10 mouse cellular contexts compared by ENCODE assay signal in genomic region chr15:96593457-96593856, GRCm38 (mm10). TPM values are rescaled to one million over a fixed set of nuclear protein-coding genes. Genes with fewer than 3 reads are reported as not detected.
DNase-seq lines count a peak whose midpoint lies in the region; ATAC-seq and TF ChIP-seq lines count a peak whose summit lies in the region.
"Had no signal": no experiment of that assay in that cellular context is flagged by ENCODE, and none has a peak within 500 bp of the region (broad histone marks: within the 10 kb centered on the region; RNA-seq: fewer than 3 reads in every experiment).

No protein-coding gene starts in this region.

- no peak for DNase-seq in lung, embryonic 14.5 days
- no peak for DNase-seq in lung, postnatal 14 days
- no peak for DNase-seq in layer of hippocampus, adult 2 months (ENCODE audit: low spot score in 2 of 2)
- DNase-seq: adrenal gland, adult 8-10 months; heart, postnatal 14 days had no signal

- no peak for TF ChIP-seq EP300 in ES-Bruce4 (IDR thresholded peaks at IDR 0.05; ENCODE audit: insufficient read depth, low read depth, low read length)

- TF ChIP-seq CTCF in lung, embryonic 14.5 days (IDR thresholded peaks at IDR 0.05; ENCODE audit: low read depth) = no peak
- no peak for TF ChIP-seq CTCF in ES-Bruce4 (IDR thresholded peaks at IDR 0.05; ENCODE audit: low read depth, low read length)
- no peak for TF ChIP-seq CTCF in bone marrow macrophage, adult 2 months (IDR thresholded peaks at IDR 0.05; ENCODE audit: low read depth, low read length)
- TF ChIP-seq CTCF in layer of hippocampus, adult 2 months (conservative IDR thresholded peaks at IDR 0.05) = no peak

- no peak overlapping the region for H3K4me2 ChIP-seq in lung, embryonic 14.5 days
- peak overlapping the region; percentile 9; the same call in 1 of the 2 replicates for H3K4me2 ChIP-seq in limb, embryonic 13.5 days (replicated peaks)

- no peaks in the 10 kb centered on the region for H3K9me3 ChIP-seq in lung, embryonic 14.5 days (ENCODE audit: low read depth, low read length)
- H3K9me3 ChIP-seq in ES-Bruce4 (replicated peaks; ENCODE audit: control insufficient read depth, insufficient read depth, low read length, poor library complexity, severe bottlenecking) = no peaks in the 10 kb centered on the region
- H3K9me3 ChIP-seq in limb, embryonic 13.5 days = no peaks in the 10 kb centered on the region

- TF ChIP-seq POLR2A in ES-Bruce4 (IDR thresholded peaks at IDR 0.05; ENCODE audit: insufficient read depth, low read length) = no peak
- TF ChIP-seq POLR2A in bone marrow macrophage, adult 2 months (IDR thresholded peaks at IDR 0.05; ENCODE audit: borderline replicate concordance, low read depth, low read length) = no peak

- no peaks in the 10 kb centered on the region for H3K27me3 ChIP-seq in lung, embryonic 14.5 days (ENCODE audit: insufficient read depth, low read length)
- no peaks in the 10 kb centered on the region for H3K27me3 ChIP-seq in ES-Bruce4 (ENCODE audit: control insufficient read depth, insufficient read depth, low read length, poor library complexity, severe bottlenecking)
- H3K27me3 ChIP-seq in limb, embryonic 13.5 days = no peaks in the 10 kb centered on the region

- no peak for ATAC-seq in lung, embryonic 14.5 days (ENCODE audit: insufficient read depth)
- ATAC-seq in limb, embryonic 13.5 days (ENCODE audit: low FRiP score, low read depth) = peak; percentile 57; the same call in 1 of the 2 replicates
- no peak for ATAC-seq in inflammation-experienced regulatory T-cells, adult 6 months

- WGBS in lung, embryonic 14.5 days = 66% methylated on average over 6 of the region's 6 CpGs
- WGBS in limb, embryonic 13.5 days = 26% methylated on average over 6 of the region's 6 CpGs

- H3K4me1 ChIP-seq in lung, embryonic 14.5 days (ENCODE audit: insufficient read depth) = no peaks in the 10 kb centered on the region
- H3K4me1 ChIP-seq in ES-Bruce4 (ENCODE audit: control insufficient read depth, insufficient read depth, low read length) = peaks cover 8% of the 10 kb centered on the region
- peaks cover 34% of the 10 kb centered on the region for H3K4me1 ChIP-seq in bone marrow macrophage, adult 2 months (ENCODE audit: control insufficient read depth, insufficient read depth, low read length)
- H3K4me1 ChIP-seq in limb, embryonic 13.5 days = peaks cover 32% of the 10 kb centered on the region

- no peak overlapping the region for H3K9ac ChIP-seq in lung, embryonic 14.5 days
- H3K9ac ChIP-seq in ES-Bruce4 (ENCODE audit: low read depth, poor library complexity, severe bottlenecking) = peak overlapping the region; percentile 2; the same call in 1 of the 2 replicates
- H3K9ac ChIP-seq in limb, embryonic 13.5 days = no peak overlapping the region

- 0 out of 2 replicates have a peak overlapping the region, but pooled peaks have one; percentile 39 for H3K27ac ChIP-seq in lung, embryonic 14.5 days (ENCODE audit: low read depth)
- H3K27ac ChIP-seq in ES-Bruce4 (ENCODE audit: insufficient read depth, low read length) = peak overlapping the region; percentile 63; the same call in 1 of the 2 replicates
- H3K27ac ChIP-seq in bone marrow macrophage, adult 2 months (ENCODE audit: insufficient read depth, low read depth, low read length) = peak overlapping the region; percentile 88
- peak overlapping the region; percentile 72 for H3K27ac ChIP-seq in limb, embryonic 13.5 days
- no peak overlapping the region for H3K27ac ChIP-seq in layer of hippocampus, adult 2 months

- H3K36me3 ChIP-seq in lung, embryonic 14.5 days (ENCODE audit: insufficient read depth) = peaks cover 25% of the 10 kb centered on the region
- peaks cover 18% of the 10 kb centered on the region for H3K36me3 ChIP-seq in ES-Bruce4 (ENCODE audit: control insufficient read depth, insufficient read depth, low read length, poor library complexity, severe bottlenecking)
- peaks cover 50% of the 10 kb centered on the region for H3K36me3 ChIP-seq in limb, embryonic 13.5 days

- no peak overlapping the region for H3K4me3 ChIP-seq in lung, embryonic 14.5 days (ENCODE audit: low read depth, low read length)
- H3K4me3 ChIP-seq in ES-Bruce4 (ENCODE audit: low read depth, low read length) = no peak overlapping the region
- peak overlapping the region; percentile 44 for H3K4me3 ChIP-seq in bone marrow macrophage, adult 2 months (ENCODE audit: insufficient read depth, low read length)
- H3K4me3 ChIP-seq in limb, embryonic 13.5 days = no peak overlapping the region
- no peak overlapping the region for H3K4me3 ChIP-seq in layer of hippocampus, adult 2 months

RNA-seq across cellular contexts. Expression of gene Slc38a1, which starts 49.3 kb away (rescaled TPM):
- 70.6 and 71.6 TPM in 2 replicates for polyA plus RNA-seq in lung, embryonic 14.5 days (2014; fragmentation: Nextera tagmentation; extraction: Ambion mirVana)
- 88.4 and 90.3 TPM in 2 replicates for polyA plus RNA-seq in ES-Bruce4 (2011; ENCODE audit: insufficient read depth, insufficient read length, low read depth, missing spikeins)
- polyA plus RNA-seq in bone marrow macrophage, adult 2 months (2012; ENCODE audit: insufficient read depth, insufficient read length, missing spikeins) = 26.2 and 31.5 TPM in 2 replicates
- 94.5 and 95.9 TPM in 2 replicates for polyA plus RNA-seq in limb, embryonic 13.5 days (2015; fragmentation: Nextera tagmentation; extraction: Ambion mirVana)
- 10 to 100 TPM; 58.9 to 87.5 (median 79.1) TPM for polyA plus RNA-seq in inflammation-experienced regulatory T-cells, adult 6 months (2017; shearing (Covaris generic))
- total RNA-seq in layer of hippocampus, adult 2 months (2021) = 10 to 100 TPM; 78.9 to 80.9 TPM
- total RNA-seq: MEL had no signal
